Mouse (Mus musculus) CH12.LX (cell line): ENCODE results near the gene Fscb. TPM values are rescaled to one million over a fixed set of nuclear protein-coding genes. Genes with fewer than 3 reads are reported as not detected.

Source experiments
- DNase-seq: peaks from one replicate; pipeline ENCODE4 v3.0.0-alpha.2; 2013; ENCODE audit errors: extremely low read depth
- H3K27ac ChIP-seq: 2 replicates; pipeline ENCODE4 v1.5.1; 2012; ENCODE audit warnings: low read depth, mild to moderate bottlenecking, control low read depth, moderate library complexity; ENCODE audit not compliant: insufficient read depth
- H3K27me3 ChIP-seq: replicated peaks from 2 replicates; pipeline ENCODE3; 2012; ENCODE audit warnings: inconsistent platforms
- H3K36me3 ChIP-seq, 2 experiments: replicated peaks in 1 of 2; 2 replicates each; pipeline versions ENCODE3 to v1.6.1; 2012; ENCODE audit warnings: inconsistent platforms in 1 of 2, low read length in 1 of 2, mild to moderate bottlenecking in 1 of 2, mixed read lengths in 1 of 2, moderate library complexity in 1 of 2; ENCODE audit not compliant: control insufficient read depth in 1 of 2, insufficient read depth in 1 of 2
- H3K4me1 ChIP-seq, 2 experiments: 2 replicates each; pipeline ENCODE4 v1.6.1; 2012; ENCODE audit warnings: inconsistent platforms in 1 of 2, moderate library complexity in 1 of 2; ENCODE audit not compliant: insufficient read depth in 2 of 2, control insufficient read depth in 1 of 2
- H3K4me2 ChIP-seq: 2 replicates; pipeline ENCODE4 v1.6.1; 2012; ENCODE audit warnings: low read depth, mild to moderate bottlenecking, control low read depth; ENCODE audit not compliant: poor library complexity, insufficient read depth, severe bottlenecking
- H3K4me3 ChIP-seq, 3 experiments: fragments of 150-350 bp in 1 of 3; sonication (generic) in 1 of 3; replicated peaks in 1 of 3; 2 replicates each; pipeline versions ENCODE3 to v1.5.1; 2011 to 2012; ENCODE audit warnings: low read depth in 2 of 3, low read length in 2 of 3, mild to moderate bottlenecking in 2 of 3, moderate library complexity in 2 of 3, control low read depth in 1 of 3, improper control_type of control experiment in 1 of 3, inconsistent platforms in 1 of 3, mixed read lengths in 1 of 3; ENCODE audit not compliant: poor library complexity in 1 of 3
- H3K79me2 ChIP-seq: replicated peaks from 2 replicates; pipeline ENCODE4 v1.6.1; 2012; ENCODE audit warnings: mild to moderate bottlenecking, moderate library complexity; ENCODE audit not compliant: control insufficient read depth, poor library complexity, insufficient read depth, severe bottlenecking; ENCODE audit errors: extremely low read depth
- H3K9ac ChIP-seq: 2 replicates; pipeline ENCODE4 v1.6.1; 2012; ENCODE audit warnings: low read depth, mild to moderate bottlenecking, control low read depth, moderate library complexity; ENCODE audit not compliant: insufficient read depth
- H3K9me3 ChIP-seq: replicated peaks from 2 replicates; pipeline ENCODE3; 2012; ENCODE audit warnings: low read length, inconsistent platforms, mixed read lengths
- CTCF ChIP-seq, 2 experiments: IDR thresholded peaks in 1 of 2; conservative IDR thresholded peaks in 1 of 2; 2 replicates each; pipeline ENCODE4 v1.5.1; 2011 to 2012; ENCODE audit warnings: low read depth in 2 of 2, low read length in 2 of 2, improper control_type of control experiment in 1 of 2, inconsistent platforms in 1 of 2, mild to moderate bottlenecking in 1 of 2, moderate library complexity in 1 of 2
- GABPA ChIP-seq: IDR thresholded peaks from 2 replicates; pipeline ENCODE4 v1.6.1; 2012; ENCODE audit warnings: low read depth, low read length, improper control_type of control experiment, inconsistent platforms; ENCODE audit not compliant: insufficient replicate concordance
- IRF4 ChIP-seq: IDR thresholded peaks from 2 replicates; pipeline ENCODE4 v1.6.1; 2014; ENCODE audit warnings: low read depth, mild to moderate bottlenecking, inconsistent platforms, low read length, improper control_type of control experiment
- MYC ChIP-seq: IDR thresholded peaks from 2 replicates; pipeline ENCODE4 v1.6.1; 2011; ENCODE audit warnings: low read depth, mild to moderate bottlenecking, improper control_type of control experiment, low read length
- NELFE ChIP-seq: IDR thresholded peaks from 2 replicates; pipeline ENCODE4 v1.6.1; 2011; ENCODE audit warnings: low read depth, low read length, improper control_type of control experiment
- dilution Hi-C: fragments of 300-500 bp; cut with MboI; formaldehyde crosslinking; loops from 2 replicates; pipeline ENCODE4 v1.14.3; 2020; ENCODE audit warnings: low sequenced_read_pairs; ENCODE audit not compliant: extremely low pct_unique_long_range_greater_than_20kb, extremely low pct_ligation_motif_present
- in situ Hi-C: fragments of 300-500 bp; cut with MboI; formaldehyde crosslinking; loops from 3 replicates; pipeline ENCODE4 v1.14.3; 2019; ENCODE audit warnings: low sequenced_read_pairs, low pct_ligation_motif_present, low pct_unique_long_range_greater_than_20kb, mixed read lengths
- polyA plus RNA-seq: library from polyadenylated mRNA; unstranded; fragments of >175 nt; gene quantifications from 2 replicates; pipeline ENCODE4 v1.2.1, GENCODE M21; 2012; ENCODE audit warnings: low read depth; ENCODE audit not compliant: insufficient read length
- total RNA-seq, 2 experiments: library from RNA; depleted of rRNA; stranded (reverse); fragments of 300-350 nt in 1 of 2; fragments of >200 nt in 1 of 2; gene quantifications; 2 replicates each; pipeline ENCODE4 v1.2.3; 2012 to 2014

Gene Fscb
- total and polyA plus RNA-seq, 3 experiments, result not detected

- dilution Hi-C loops, result no loop called here
- no peak for DNase-seq
- TF ChIP-seq MYC (no peak), IRF4 (no peak), CTCF (conservative IDR thresholded peaks at IDR 0.05 in 1 of 2, IDR thresholded peaks at IDR 0.05 in 1 of 2; ENCODE audit: low read depth in 2 of 2, low read length in 2 of 2) (no peak), NELFE (no peak), GABPA (no peak)
- Histone ChIP-seq H3K27me3 (no peaks in the 10 kb centered on the region), H3K9ac (no peak overlapping the region), H3K79me2 (no peaks in the 10 kb centered on the region), H3K4me3 (no peak overlapping the region), H3K36me3 (no peaks in the 10 kb centered on the region), H3K27ac (no peak overlapping the region), H3K4me1 (no peaks in the 10 kb centered on the region), H3K4me2 (no peak overlapping the region), H3K9me3 (peaks cover 19% of the 10 kb centered on the region)
- in situ Hi-C loops, result no loop called here
These were observed 37.8 kb downstream of the Fscb start for GRCm38 (mm10) chr12:64436675-64437074.
